Mouse (Mus musculus) liver, postnatal 0 days (tissue): ENCODE measurements around the gene Rec8. TPM values are rescaled to one million over a fixed set of nuclear protein-coding genes. Genes with fewer than 3 reads are reported as not detected.

Experiments used
- ATAC-seq: fragments of 200-750 bp; cut with Nextera tagmentation; 2 replicates; pipeline ENCODE4 v1.8.0; 2017; ENCODE audit warnings: mild to moderate bottlenecking, moderate library complexity
- DNase-seq: peaks from one replicate; pipeline ENCODE4 v3.0.0-alpha.2; 2016
- H3K27ac ChIP-seq: fragments of 300-500 bp; sonication (generic); 2 replicates; pipeline ENCODE4 v1.5.1; 2014; ENCODE audit warnings: antibody characterized with exemption, moderate library complexity, mild to moderate bottlenecking, low read depth
- H3K27me3 ChIP-seq: fragments of 300-500 bp; sonication (generic); 2 replicates; pipeline ENCODE4 v1.6.1; 2014; ENCODE audit warnings: low read length, control low read depth, mixed read lengths; ENCODE audit not compliant: insufficient read depth
- H3K36me3 ChIP-seq: fragments of 300-500 bp; sonication (generic); replicated peaks from 2 replicates; pipeline ENCODE4 v1.6.1; 2014; ENCODE audit warnings: mild to moderate bottlenecking, control low read depth, low read length, moderate library complexity, mixed read lengths; ENCODE audit not compliant: insufficient read depth
- H3K4me1 ChIP-seq: fragments of 300-500 bp; sonication (generic); 2 replicates; pipeline ENCODE4 v1.6.1; 2014; ENCODE audit warnings: antibody characterized with exemption, mild to moderate bottlenecking, control low read depth; ENCODE audit not compliant: insufficient read depth
- H3K4me2 ChIP-seq: fragments of 300-500 bp; sonication (generic); 2 replicates; pipeline ENCODE4 v1.6.1; 2014; ENCODE audit warnings: low read depth, mild to moderate bottlenecking, low read length, moderate library complexity, mixed read lengths
- H3K4me3 ChIP-seq: fragments of 300-500 bp; sonication (generic); 2 replicates; pipeline ENCODE4 v1.5.1; 2014; ENCODE audit warnings: low read depth, low read length
- H3K9ac ChIP-seq: fragments of 300-500 bp; sonication (generic); replicated peaks from 2 replicates; pipeline ENCODE4 v1.6.1; 2014; ENCODE audit warnings: mild to moderate bottlenecking, moderate library complexity
- H3K9me3 ChIP-seq: fragments of 300-500 bp; sonication (generic); 2 replicates; pipeline ENCODE4 v1.6.1; 2016; ENCODE audit warnings: mild to moderate bottlenecking, control low read depth, low read length, mixed read lengths
- CTCF ChIP-seq: sonication (generic); IDR thresholded peaks from 2 replicates; pipeline ENCODE4 v1.5.1; 2016; ENCODE audit warnings: antibody characterized with exemption, low read depth
- EP300 ChIP-seq: IDR thresholded peaks from 2 replicates; pipeline ENCODE4 v1.6.1; 2016; ENCODE audit warnings: antibody characterized with exemption, low read depth, mild to moderate bottlenecking
- WGBS: fragments of 180-500 bp; shearing (Covaris S2); extraction: QIAGEN DNeasy Blood & Tissue Kit; methylation state at CpG from one replicate; pipeline ENCODE4 v1.1.7; 2014; ENCODE audit not compliant: insufficient replicate concordance; 5-methylcytosine and 5-hydroxymethylcytosine counted together
- polyA plus RNA-seq: library from polyadenylated mRNA; unstranded; fragments of >200 nt; fragmentation: Nextera tagmentation; extraction: Ambion mirVana; gene quantifications from 2 replicates; pipeline ENCODE4 v1.2.1, GENCODE M21; 2015

Gene Rec8
- polyA plus RNA-seq, 1 experiment from 2014 or later, result 1.5 TPM

GRCm38 (mm10) chr14:55577871-55578667 is 39.8 kb upstream of the Rec8 start, which contains the start of gene Psme1:
Gene Psme1, plus strand, starts transcription at chr14:55578123.
- Histone ChIP-seq H3K27me3 (no peaks in the 10 kb centered on the region), H3K9me3 (no peaks in the 10 kb centered on the region), H3K36me3 (peaks cover 22% of the 10 kb centered on the region), H3K4me1 (peaks cover 21% of the 10 kb centered on the region), H3K9ac (peak within 1 kb of the TSS; percentile 94), H3K27ac (peak within 1 kb of the TSS; percentile 85), H3K4me2 (peak within 1 kb of the TSS; percentile 96), H3K4me3 (peak within 1 kb of the TSS; percentile 80)
- ATAC-seq, result peak; percentile 83
- no peak for TF ChIP-seq CTCF
- TF ChIP-seq EP300, result peak; percentile 62
- DNase-seq, result peak; percentile 83
- WGBS, result under 1% methylated on average over 25 of the region's 32 CpGs

- Histone ChIP-seq H3K4me3 (peak overlapping the region; percentile 80), H3K36me3 (peaks cover 22% of the 10 kb centered on the region), H3K9me3 (no peaks in the 10 kb centered on the region), H3K27ac (peak overlapping the region; percentile 85), H3K27me3 (no peaks in the 10 kb centered on the region), H3K4me1 (peaks cover 23% of the 10 kb centered on the region), H3K4me2 (peak overlapping the region; percentile 96), H3K9ac (peak overlapping the region; percentile 94)
- peak; percentile 69 for DNase-seq
- WGBS, result 8% methylated on average over 6 of the region's 6 CpGs
- TF ChIP-seq CTCF (0 out of 2 replicates have a peak, but pooled peaks have one; percentile 7), EP300 (no peak)
- peak; percentile 56 for ATAC-seq
Observed at GRCm38 (mm10) chr14:55578668-55579269, 39.1 kb upstream of the Rec8 start.

- Histone ChIP-seq H3K4me1 (peaks cover 30% of the 10 kb centered on the region), H3K9me3 (no peaks in the 10 kb centered on the region), H3K27ac (no peak overlapping the region), H3K4me2 (peak overlapping the region; percentile 96; the same call in 1 of the 2 replicates), H3K9ac (no peak overlapping the region), H3K4me3 (no peak overlapping the region), H3K36me3 (peaks cover 22% of the 10 kb centered on the region), H3K27me3 (no peaks in the 10 kb centered on the region)
- no peak for TF ChIP-seq EP300
- no peak for TF ChIP-seq CTCF
- DNase-seq (no peak), ATAC-seq (no peak)
- 87% methylated on average over 23 of the region's 23 CpGs for WGBS
Observed at GRCm38 (mm10) chr14:55579511-55580496, 38.0 kb upstream of the Rec8 start.

- Histone ChIP-seq H3K4me3 (no peak overlapping the region), H3K4me1 (peaks cover 31% of the 10 kb centered on the region), H3K9ac (no peak overlapping the region), H3K36me3 (peaks cover 22% of the 10 kb centered on the region), H3K27me3 (no peaks in the 10 kb centered on the region), H3K4me2 (no peak overlapping the region), H3K27ac (no peak overlapping the region), H3K9me3 (no peaks in the 10 kb centered on the region)
- ATAC-seq (no peak), DNase-seq (no peak)
- 90% methylated on average over 16 of the region's 16 CpGs for WGBS
- TF ChIP-seq EP300, result no peak
- TF ChIP-seq CTCF, result no peak
Observed at GRCm38 (mm10) chr14:55580731-55581130, 37.1 kb upstream of the Rec8 start.

GRCm38 (mm10) chr14:55581981-55582681 is 35.7 kb upstream of the Rec8 start:
- Histone ChIP-seq H3K9me3 (no peaks in the 10 kb centered on the region), H3K4me1 (peaks cover 40% of the 10 kb centered on the region), H3K27me3 (no peaks in the 10 kb centered on the region), H3K9ac (no peak overlapping the region), H3K4me2 (no peak overlapping the region), H3K27ac (no peak overlapping the region), H3K4me3 (no peak overlapping the region), H3K36me3 (peaks cover 22% of the 10 kb centered on the region)
- 78% methylated on average over 9 of the region's 9 CpGs for WGBS
- DNase-seq (no peak), ATAC-seq (no peak)
- TF ChIP-seq EP300, result no peak
- peak; percentile 65 for TF ChIP-seq CTCF
